Mouse (Mus musculus): ENCODE results near the gene Manba. TPM values are rescaled to one million over a fixed set of nuclear protein-coding genes. Genes with fewer than 3 reads are reported as not detected.
"Not testable (repeated sequence)": the region's sequence is repeated elsewhere in the genome, so short reads cannot be mapped to it uniquely, and the experiment has no call there.

Gene Manba
- polyA plus RNA-seq, 1 experiment from 2014 or later, result 18.6 TPM

DNA sequence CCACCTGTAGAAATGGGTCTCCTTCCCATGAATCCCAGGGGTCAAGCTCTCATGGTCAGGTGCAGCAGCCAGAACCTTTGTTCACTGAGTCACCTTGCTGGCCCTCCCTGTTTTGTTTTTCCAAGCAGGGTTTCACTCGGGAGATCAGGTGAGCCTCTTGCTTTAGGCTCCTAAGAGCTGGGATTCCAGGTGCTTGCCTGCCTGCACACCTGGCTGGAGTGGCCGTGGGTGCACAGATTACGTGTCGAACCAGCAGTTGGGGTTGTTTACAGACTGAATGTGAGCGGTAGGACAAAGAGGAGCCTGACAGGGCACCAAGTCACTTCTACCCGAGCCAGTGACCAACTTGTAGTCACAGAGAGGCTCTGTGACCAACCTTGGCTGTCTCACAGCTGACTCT is 5.7 kb downstream of the Manba start:
- peak overlapping the region; percentile 24; the same call in 1 of the 2 replicates for H3K27ac ChIP-seq (ENCODE audit: low read depth, low read length)
- H3K9me3 ChIP-seq (ENCODE audit: control insufficient read depth), result no peaks in the 10 kb centered on the region
- H3K9ac ChIP-seq (ENCODE audit: low read depth, low read length), result no peak overlapping the region
- no peak for ATAC-seq
- no peaks in the 10 kb centered on the region for H3K27me3 ChIP-seq (replicated peaks; ENCODE audit: control insufficient read depth, insufficient read depth, low read length)
- no peak for TF ChIP-seq CTCF (IDR thresholded peaks at IDR 0.05; ENCODE audit: low read depth)
- 87% methylated on average over 6 of the region's 6 CpGs for WGBS
- H3K36me3 ChIP-seq (ENCODE audit: control insufficient read depth, insufficient read depth), result no peaks in the 10 kb centered on the region; the same call in 1 of the 2 replicates
- H3K4me1 ChIP-seq (replicated peaks; ENCODE audit: control insufficient read depth, insufficient read depth, low read length), result no peaks in the 10 kb centered on the region
- no peak overlapping the region for H3K4me3 ChIP-seq (ENCODE audit: low read depth, low read length)
- H3K4me2 ChIP-seq (replicated peaks; ENCODE audit: low read depth), result no peak overlapping the region

GRCm38 (mm10) chr3:135493320-135493719 is 7.9 kb downstream of the Manba start:
- not testable (repeated sequence) for H3K9ac ChIP-seq (ENCODE audit: low read depth, low read length); H3K27ac ChIP-seq (ENCODE audit: low read depth, low read length); H3K4me2 ChIP-seq (replicated peaks; ENCODE audit: low read depth); H3K4me3 ChIP-seq (ENCODE audit: low read depth, low read length); H3K9me3 ChIP-seq (ENCODE audit: control insufficient read depth); H3K4me1 ChIP-seq (replicated peaks; ENCODE audit: control insufficient read depth, insufficient read depth, low read length); H3K36me3 ChIP-seq (ENCODE audit: control insufficient read depth, insufficient read depth); H3K27me3 ChIP-seq (replicated peaks; ENCODE audit: control insufficient read depth, insufficient read depth, low read length); ATAC-seq
- 77% methylated on average over 7 of the region's 7 CpGs for WGBS

DNA sequence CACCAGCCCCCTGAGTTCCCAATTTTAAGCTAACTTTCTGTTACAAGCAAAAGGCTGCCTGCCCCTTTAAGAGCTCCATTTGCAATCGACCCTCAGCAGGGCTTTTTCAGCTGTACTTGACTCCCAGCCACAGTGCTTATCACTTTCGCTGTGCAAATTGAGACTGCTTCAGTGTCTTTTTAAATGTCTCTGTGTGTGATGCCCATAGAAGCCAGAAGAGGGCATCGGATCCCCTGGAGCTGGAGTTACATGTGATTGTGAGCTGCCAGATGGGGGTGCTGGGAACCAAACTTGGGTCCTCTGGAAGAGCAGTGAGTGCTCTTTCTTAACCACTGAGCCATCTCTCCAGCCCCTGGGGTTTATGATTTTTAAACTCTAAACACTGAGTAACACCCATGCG is 12.5 kb downstream of the Manba start:
- ATAC-seq; H3K4me3 ChIP-seq (ENCODE audit: low read depth, low read length); H3K27ac ChIP-seq (ENCODE audit: low read depth, low read length); H3K4me2 ChIP-seq (replicated peaks; ENCODE audit: low read depth); H3K4me1 ChIP-seq (replicated peaks; ENCODE audit: control insufficient read depth, insufficient read depth, low read length); H3K9me3 ChIP-seq (ENCODE audit: control insufficient read depth); H3K27me3 ChIP-seq (replicated peaks; ENCODE audit: control insufficient read depth, insufficient read depth, low read length); H3K9ac ChIP-seq (ENCODE audit: low read depth, low read length); H3K36me3 ChIP-seq (ENCODE audit: control insufficient read depth, insufficient read depth): not testable (repeated sequence)
- TF ChIP-seq CTCF (IDR thresholded peaks at IDR 0.05; ENCODE audit: low read depth), result peak; percentile 31
- WGBS, result 86% methylated on average over 4 of the region's 4 CpGs

- TF ChIP-seq CTCF (IDR thresholded peaks at IDR 0.05; ENCODE audit: low read depth), result no peak
- peak; percentile 96 for ATAC-seq
- Histone ChIP-seq H3K9ac (ENCODE audit: low read depth, low read length) (no peak overlapping the region), H3K4me2 (replicated peaks; ENCODE audit: low read depth) (no peak overlapping the region), H3K36me3 (ENCODE audit: control insufficient read depth, insufficient read depth) (no peaks in the 10 kb centered on the region), H3K4me1 (replicated peaks; ENCODE audit: control insufficient read depth, insufficient read depth, low read length) (no peaks in the 10 kb centered on the region), H3K4me3 (ENCODE audit: low read depth, low read length) (no peak overlapping the region), H3K9me3 (ENCODE audit: control insufficient read depth) (no peaks in the 10 kb centered on the region), H3K27me3 (replicated peaks; ENCODE audit: control insufficient read depth, insufficient read depth, low read length) (no peaks in the 10 kb centered on the region), H3K27ac (ENCODE audit: low read depth, low read length) (peak overlapping the region; percentile 71)
- 39% methylated on average over 5 of the region's 5 CpGs for WGBS
Observed at GRCm38 (mm10) chr3:135498891-135499290, 13.5 kb downstream of the Manba start.

GRCm38 (mm10) chr3:135503160-135503559 is 17.7 kb downstream of the Manba start:
- Histone ChIP-seq H3K4me1 (replicated peaks; ENCODE audit: control insufficient read depth, insufficient read depth, low read length) (no peaks in the 10 kb centered on the region), H3K36me3 (ENCODE audit: control insufficient read depth, insufficient read depth) (no peaks in the 10 kb centered on the region), H3K27ac (ENCODE audit: low read depth, low read length) (no peak overlapping the region), H3K9me3 (ENCODE audit: control insufficient read depth) (no peaks in the 10 kb centered on the region), H3K4me3 (ENCODE audit: low read depth, low read length) (no peak overlapping the region), H3K27me3 (replicated peaks; ENCODE audit: control insufficient read depth, insufficient read depth, low read length) (no peaks in the 10 kb centered on the region), H3K9ac (ENCODE audit: low read depth, low read length) (no peak overlapping the region), H3K4me2 (replicated peaks; ENCODE audit: low read depth) (no peak overlapping the region)
- WGBS, result 86% methylated on average over 5 of the region's 5 CpGs
- TF ChIP-seq CTCF (IDR thresholded peaks at IDR 0.05; ENCODE audit: low read depth), result no peak
- no peak for ATAC-seq

DNA sequence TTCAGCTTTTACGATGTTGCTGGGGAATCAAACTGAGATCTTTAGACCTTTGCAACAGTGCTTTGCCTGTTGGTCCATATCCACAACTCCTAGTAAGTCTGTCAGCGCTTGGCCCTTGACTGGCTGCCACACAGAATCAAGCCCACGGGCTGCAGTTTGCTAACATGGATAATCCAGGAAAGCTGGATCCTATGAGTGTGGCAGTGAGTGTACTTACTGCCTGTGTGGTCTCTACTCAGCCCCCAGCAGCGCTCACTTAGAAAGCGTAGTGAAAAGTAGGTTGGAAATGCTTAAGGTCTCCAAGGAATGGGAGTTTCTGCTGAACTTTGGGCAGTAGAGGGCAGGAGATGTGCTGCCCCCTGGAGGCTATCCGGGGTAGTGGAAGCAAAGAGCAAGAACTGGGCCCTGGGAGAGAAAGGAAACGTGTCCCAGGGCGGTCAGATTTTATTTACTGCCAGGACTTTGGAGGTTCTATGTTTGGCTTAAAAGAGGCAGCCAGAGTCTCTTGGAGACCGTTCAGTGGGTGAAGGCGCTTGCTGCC is 20.0 kb downstream of the Manba start:
- Histone ChIP-seq H3K9me3 (ENCODE audit: control insufficient read depth) (no peaks in the 10 kb centered on the region), H3K27ac (ENCODE audit: low read depth, low read length) (peak overlapping the region; percentile 62), H3K4me2 (replicated peaks; ENCODE audit: low read depth) (no peak overlapping the region; the same call in 1 of the 2 replicates), H3K27me3 (replicated peaks; ENCODE audit: control insufficient read depth, insufficient read depth, low read length) (no peaks in the 10 kb centered on the region), H3K4me3 (ENCODE audit: low read depth, low read length) (no peak overlapping the region), H3K9ac (ENCODE audit: low read depth, low read length) (no peak overlapping the region), H3K4me1 (replicated peaks; ENCODE audit: control insufficient read depth, insufficient read depth, low read length) (no peaks in the 10 kb centered on the region), H3K36me3 (ENCODE audit: control insufficient read depth, insufficient read depth) (no peaks in the 10 kb centered on the region)
- 0 out of 2 replicates have a peak, but pooled peaks have one; percentile 39 for ATAC-seq
- TF ChIP-seq CTCF (IDR thresholded peaks at IDR 0.05; ENCODE audit: low read depth), result peak; percentile 88
- 63% methylated on average over 10 of the region's 10 CpGs for WGBS
